Mouse (Mus musculus) embryo, embryonic 11.5 days (tissue): ENCODE results near the gene Nacc1.
A peak's percentile ranks its signal among the peaks of the same experiment; 100 is the strongest.

ENCODE experiments used
- DNase-seq: peaks from one replicate; pipeline ENCODE4 v3.0.0-alpha.2; 2012; ENCODE audit warnings: low read depth, low spot score

Nacc1 gene

GRCm38 (mm10) chr8:84714161-84714560, 26.5 kb upstream of the Nacc1 start:
- no peak for DNase-seq

GRCm38 (mm10) chr8:84713381-84713780, 25.7 kb upstream of the Nacc1 start:
- DNase-seq: no peak

- no peak for DNase-seq
Measured at GRCm38 (mm10) chr8:84712759-84713120, 25.1 kb upstream of the Nacc1 start.

GRCm38 (mm10) chr8:84711933-84712758, 24.5 kb upstream of the Nacc1 start:
- peak; percentile 75 for DNase-seq

- DNase-seq: no peak
Measured at GRCm38 (mm10) chr8:84711312-84711711, 23.6 kb upstream of the Nacc1 start.

GRCm38 (mm10) chr8:84709931-84710330, 22.3 kb upstream of the Nacc1 start:
- DNase-seq: no peak

- peak; percentile 84 for DNase-seq
Measured at GRCm38 (mm10) chr8:84708774-84709475, 21.3 kb upstream of the Nacc1 start.

- no peak for DNase-seq
Measured at GRCm38 (mm10) chr8:84708071-84708541, 20.4 kb upstream of the Nacc1 start.

- no peak for DNase-seq
Measured at GRCm38 (mm10) chr8:84707267-84707883, 19.7 kb upstream of the Nacc1 start.

- DNase-seq: no peak
Measured at GRCm38 (mm10) chr8:84706610-84707266, 19.1 kb upstream of the Nacc1 start.

- DNase-seq: no peak
Measured at GRCm38 (mm10) chr8:84705960-84706359, 18.3 kb upstream of the Nacc1 start.

- no peak for DNase-seq
Measured at GRCm38 (mm10) chr8:84704867-84705831, 17.5 kb upstream of the Nacc1 start.

GRCm38 (mm10) chr8:84704356-84704755, 16.7 kb upstream of the Nacc1 start:
- peak; percentile 78 for DNase-seq

- DNase-seq: no peak
Measured at GRCm38 (mm10) chr8:84703466-84704249, 16.0 kb upstream of the Nacc1 start.

GRCm38 (mm10) chr8:84702963-84703465, 15.4 kb upstream of the Nacc1 start:
- DNase-seq: no peak

- DNase-seq: no peak
Measured at GRCm38 (mm10) chr8:84702561-84702960, 14.9 kb upstream of the Nacc1 start.

GRCm38 (mm10) chr8:84700941-84701911, 13.6 kb upstream of the Nacc1 start, which contains the start of gene Lyl1:
Lyl1 (plus strand) TSS chr8:84701457.
- no peak for DNase-seq

- no peak for DNase-seq
Measured at GRCm38 (mm10) chr8:84700526-84700925, 12.9 kb upstream of the Nacc1 start.
